Mouse (Mus musculus): Measurements from ENCODE around the gene Mbnl3.

DNA sequence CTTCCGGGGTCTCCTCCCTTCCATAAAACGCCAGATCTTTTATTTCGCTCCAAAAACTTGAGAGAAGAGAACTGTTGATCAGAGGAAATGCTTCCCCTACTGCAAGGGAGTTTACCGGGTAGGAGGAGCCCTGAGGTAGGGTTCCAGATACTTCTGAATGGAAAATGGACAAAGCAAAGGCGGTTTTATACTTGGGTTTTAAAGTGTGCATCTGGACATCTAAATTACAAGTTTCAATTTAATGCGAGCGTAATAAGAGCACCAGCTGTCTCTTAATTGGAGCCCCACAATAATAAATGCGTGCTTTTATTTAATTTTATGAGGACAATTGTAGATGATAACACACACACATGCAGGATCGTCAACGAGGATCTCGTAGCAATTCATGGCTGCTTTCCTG is at the start of gene Mbnl3:
- no peak for TF ChIP-seq USF1 (IDR thresholded peaks at IDR 0.05; ENCODE audit: low read depth)
- no peak for TF ChIP-seq CTCF (IDR thresholded peaks at IDR 0.05; ENCODE audit: control insufficient read depth, insufficient read depth, insufficient read length)
- TF ChIP-seq CEBPB (IDR thresholded peaks at IDR 0.05; ENCODE audit: low read depth) = no peak
- no peak for TF ChIP-seq MYOG (IDR thresholded peaks at IDR 0.05; ENCODE audit: control insufficient read depth, extremely low read depth, insufficient read length)

Data from C2C12 (cell line).